Mouse (Mus musculus) intestine, postnatal 0 days (tissue): ENCODE measurements around the gene B3galnt2. TPM values are rescaled to one million over a fixed set of nuclear protein-coding genes. Genes with fewer than 3 reads are reported as not detected.

Experiments used
- ATAC-seq: fragments of 200-750 bp; cut with Nextera tagmentation; 2 replicates; pipeline ENCODE4 v1.8.0; 2017; ENCODE audit warnings: mild to moderate bottlenecking, moderate TSS enrichment, moderate library complexity
- H3K27ac ChIP-seq: fragments of 300-500 bp; sonication (generic); 2 replicates; pipeline ENCODE4 v1.5.1; 2014; ENCODE audit warnings: mild to moderate bottlenecking, low read depth, low read length, moderate library complexity
- H3K27me3 ChIP-seq: fragments of 300-500 bp; sonication (generic); replicated peaks from 2 replicates; pipeline ENCODE4 v1.6.1; 2014; ENCODE audit warnings: low read length, mixed read lengths; ENCODE audit not compliant: control insufficient read depth, insufficient read depth
- H3K36me3 ChIP-seq: fragments of 300-500 bp; sonication (generic); 2 replicates; pipeline ENCODE4 v1.6.1; 2014; ENCODE audit warnings: mild to moderate bottlenecking, moderate library complexity; ENCODE audit not compliant: control insufficient read depth, insufficient read depth
- H3K4me1 ChIP-seq: fragments of 300-500 bp; sonication (generic); replicated peaks from 2 replicates; pipeline ENCODE4 v1.6.1; 2014; ENCODE audit warnings: antibody characterized with exemption, low read length, mixed read lengths; ENCODE audit not compliant: control insufficient read depth, insufficient read depth
- H3K4me2 ChIP-seq: fragments of 300-500 bp; sonication (generic); replicated peaks from 2 replicates; pipeline ENCODE4 v1.6.1; 2014; ENCODE audit warnings: low read depth, mild to moderate bottlenecking, moderate library complexity
- H3K4me3 ChIP-seq: fragments of 300-500 bp; sonication (generic); 2 replicates; pipeline ENCODE4 v1.5.1; 2014; ENCODE audit warnings: low read depth, low read length
- H3K9ac ChIP-seq: fragments of 300-500 bp; sonication (generic); 2 replicates; pipeline ENCODE4 v1.6.1; 2014; ENCODE audit warnings: mild to moderate bottlenecking, low read depth, low read length
- H3K9me3 ChIP-seq: fragments of 300-500 bp; sonication (generic); 2 replicates; pipeline ENCODE4 v1.6.1; 2016; ENCODE audit warnings: mixed run types; ENCODE audit not compliant: control insufficient read depth
- CTCF ChIP-seq: sonication (generic); IDR thresholded peaks from 2 replicates; pipeline ENCODE4 v1.5.1; 2016; ENCODE audit warnings: low read depth, mild to moderate bottlenecking, control low read depth, antibody characterized with exemption, moderate library complexity
- WGBS: fragments of 180-500 bp; shearing (Covaris S2); extraction: QIAGEN DNeasy Blood & Tissue Kit; methylation state at CpG from one replicate; pipeline ENCODE4 v1.1.7; 2014; 5-methylcytosine and 5-hydroxymethylcytosine counted together
- polyA plus RNA-seq: library from polyadenylated mRNA; unstranded; fragments of >200 nt; fragmentation: Nextera tagmentation; extraction: Ambion mirVana; gene quantifications from 2 replicates; pipeline ENCODE4 v1.2.1, GENCODE M21; 2015

B3galnt2 gene
- polyA plus RNA-seq, 1 experiment from 2014 or later = 10.5 TPM

GRCm38 (mm10) chr13:14040186-14040585 is 85.9 kb downstream of the B3galnt2 start:
- peak overlapping the region; percentile 92; the same call in 1 of the 2 replicates for H3K27ac ChIP-seq
- peak; percentile 53 for ATAC-seq
- no peaks in the 10 kb centered on the region for H3K27me3 ChIP-seq
- H3K36me3 ChIP-seq = no peaks in the 10 kb centered on the region
- H3K4me2 ChIP-seq = peak overlapping the region; percentile 90
- H3K9me3 ChIP-seq = no peaks in the 10 kb centered on the region
- no peak for TF ChIP-seq CTCF
- peak overlapping the region; percentile 59; the same call in 1 of the 2 replicates for H3K9ac ChIP-seq
- 6% methylated on average over 5 of the region's 5 CpGs for WGBS
- no peaks in the 10 kb centered on the region for H3K4me1 ChIP-seq
- peak overlapping the region; percentile 55 for H3K4me3 ChIP-seq

GRCm38 (mm10) chr13:14043851-14044250 is 89.6 kb downstream of the B3galnt2 start:
- Histone ChIP-seq H3K9ac (no peak overlapping the region), H3K4me3 (no peak overlapping the region), H3K9me3 (no peaks in the 10 kb centered on the region), H3K4me2 (no peak overlapping the region), H3K4me1 (no peaks in the 10 kb centered on the region), H3K36me3 (peaks cover 11% of the 10 kb centered on the region), H3K27ac (no peak overlapping the region), H3K27me3 (no peaks in the 10 kb centered on the region)
- no peak for TF ChIP-seq CTCF
- ATAC-seq = no peak

- ATAC-seq = no peak
- Histone ChIP-seq H3K27me3 (no peaks in the 10 kb centered on the region), H3K4me3 (no peak overlapping the region), H3K36me3 (peaks cover 17% of the 10 kb centered on the region), H3K9ac (no peak overlapping the region), H3K9me3 (no peaks in the 10 kb centered on the region), H3K27ac (no peak overlapping the region), H3K4me2 (no peak overlapping the region), H3K4me1 (no peaks in the 10 kb centered on the region)
- TF ChIP-seq CTCF = no peak
- 71% methylated on average over 2 of the region's 2 CpGs for WGBS
These were observed 90.3 kb downstream of the B3galnt2 start for GRCm38 (mm10) chr13:14044521-14044920.

Other genes with a start within 250 kb of the B3galnt2 start
- gene Gng4, start 170.4 kb upstream of the B3galnt2 start, polyA plus RNA-seq = 2.9 and 3.8 TPM in 2 replicates
- gene Tbce, start 85.2 kb downstream of the B3galnt2 start, polyA plus RNA-seq = 25.7 and 26.9 TPM in 2 replicates
- 25.6 and 34.3 TPM in 2 replicates for gene Arid4b, start 108.8 kb downstream of the B3galnt2 start, polyA plus RNA-seq
- 31.5 and 32.2 TPM in 2 replicates for gene Ggps1, start 109.0 kb downstream of the B3galnt2 start, polyA plus RNA-seq